Mouse (Mus musculus) E14TG2a.4 (cell line): ENCODE data around the gene Gm17581.

Experiments used
- H3K27me3 ChIP-seq: 2 replicates; pipeline ENCODE4 v1.6.1; 2014; ENCODE audit warnings: low read length, control low read depth; ENCODE audit not compliant: insufficient read depth
- H3K36me3 ChIP-seq: 2 replicates; pipeline ENCODE4 v1.6.1; 2014; ENCODE audit warnings: low read length, control low read depth; ENCODE audit not compliant: insufficient read depth
- H3K4me1 ChIP-seq: replicated peaks from 2 replicates; pipeline ENCODE4 v1.6.1; 2014; ENCODE audit warnings: low read depth, low read length, control low read depth
- H3K4me3 ChIP-seq: replicated peaks from 2 replicates; pipeline ENCODE4 v1.5.1; 2014; ENCODE audit warnings: mild to moderate bottlenecking, low read length
- H3K9me3 ChIP-seq: 2 replicates; pipeline ENCODE4 v1.6.1; 2014; ENCODE audit warnings: low read length, control low read depth
- CTCF ChIP-seq: conservative IDR thresholded peaks from 2 replicates; pipeline ENCODE4 v1.5.1; 2014; ENCODE audit warnings: low read length
- NANOG ChIP-seq: IDR thresholded peaks from 2 replicates; pipeline ENCODE4 v1.6.1; 2014; ENCODE audit warnings: borderline replicate concordance, low read length, mixed read lengths
- POU5F1 ChIP-seq: IDR thresholded peaks from 2 replicates; pipeline ENCODE4 v1.6.1; 2014; ENCODE audit warnings: low read length, borderline replicate concordance

Gene Gm17581

DNA sequence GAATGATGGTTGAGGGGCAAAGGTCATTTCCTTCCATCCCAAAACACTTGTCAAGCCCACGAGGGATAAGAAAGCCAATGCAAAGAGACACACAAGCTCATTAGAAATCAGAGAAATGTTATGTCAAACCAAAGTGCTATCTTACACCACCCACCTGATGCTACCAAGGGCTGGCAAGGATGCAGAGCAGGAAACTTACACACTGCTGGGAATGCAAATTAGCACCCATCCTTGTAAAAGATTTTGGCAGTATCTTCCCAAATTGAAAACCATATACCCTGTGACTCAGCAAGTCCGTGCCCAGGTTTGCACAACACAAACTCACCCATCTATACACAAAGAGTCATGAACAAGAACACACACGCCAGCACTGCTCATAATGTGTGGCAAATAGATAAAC, 9.8 kb upstream of the Gm17581 start:
- TF ChIP-seq POU5F1 (no peak), NANOG (no peak), CTCF (no peak)
- Histone ChIP-seq H3K27me3 (no peaks in the 10 kb centered on the region; the same call in 1 of the 2 replicates), H3K4me3 (no peak overlapping the region), H3K9me3 (no peaks in the 10 kb centered on the region), H3K4me1 (peaks cover 16% of the 10 kb centered on the region), H3K36me3 (no peaks in the 10 kb centered on the region)

DNA sequence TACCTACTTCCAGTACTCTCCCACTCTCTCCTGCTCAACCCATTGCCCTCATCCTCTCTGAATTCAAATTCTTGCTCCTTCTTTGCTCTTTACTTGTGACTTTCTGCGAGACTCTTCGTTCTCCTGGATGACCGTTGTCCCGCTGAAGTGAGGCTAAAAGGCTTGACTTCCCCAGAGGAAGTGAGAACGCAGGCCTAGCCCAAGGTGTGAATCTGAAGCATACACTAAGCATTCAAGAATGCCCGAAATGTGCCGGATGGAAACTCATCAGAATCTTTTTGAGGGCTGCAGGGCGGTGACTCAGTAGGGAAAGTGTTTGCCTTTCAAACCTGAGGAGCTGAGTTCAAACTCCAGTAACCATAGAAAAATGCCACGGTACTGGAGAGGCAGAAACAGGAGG, 7.7 kb upstream of the Gm17581 start:
- Histone ChIP-seq H3K4me1 (peaks cover 30% of the 10 kb centered on the region), H3K9me3 (no peaks in the 10 kb centered on the region), H3K4me3 (peak overlapping the region; percentile 56), H3K36me3 (no peaks in the 10 kb centered on the region), H3K27me3 (no peaks in the 10 kb centered on the region; the same call in 1 of the 2 replicates)
- TF ChIP-seq CTCF, result no peak
- no peak for TF ChIP-seq NANOG
- no peak for TF ChIP-seq POU5F1

DNA sequence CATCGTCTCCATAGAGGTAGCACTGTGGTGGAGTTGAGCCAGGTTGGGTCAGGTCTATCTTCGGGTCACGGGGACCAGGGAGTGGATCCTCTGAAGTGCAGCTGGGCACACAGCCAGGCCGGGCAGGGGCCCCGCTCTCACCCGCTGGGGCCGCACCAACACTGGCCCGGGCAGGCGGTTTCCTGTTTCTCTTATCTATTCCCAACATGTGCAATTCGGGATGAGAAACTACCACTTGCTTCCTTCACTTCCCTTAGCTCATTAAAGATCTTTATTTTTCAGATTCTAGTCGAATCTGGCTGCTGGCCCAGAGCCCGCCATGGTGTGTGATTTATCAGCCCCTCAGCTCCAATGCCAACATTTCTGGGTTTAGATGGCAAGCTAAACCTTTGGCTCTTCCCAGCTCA, 7.3 kb upstream of the Gm17581 start:
- H3K4me1 ChIP-seq, result peaks cover 34% of the 10 kb centered on the region
- H3K4me3 ChIP-seq, result peak overlapping the region; percentile 56
- no peaks in the 10 kb centered on the region for H3K36me3 ChIP-seq
- H3K27me3 ChIP-seq, result no peaks in the 10 kb centered on the region; the same call in 1 of the 2 replicates
- no peak for TF ChIP-seq POU5F1
- no peak for TF ChIP-seq CTCF
- TF ChIP-seq NANOG, result no peak
- H3K9me3 ChIP-seq, result no peaks in the 10 kb centered on the region

DNA sequence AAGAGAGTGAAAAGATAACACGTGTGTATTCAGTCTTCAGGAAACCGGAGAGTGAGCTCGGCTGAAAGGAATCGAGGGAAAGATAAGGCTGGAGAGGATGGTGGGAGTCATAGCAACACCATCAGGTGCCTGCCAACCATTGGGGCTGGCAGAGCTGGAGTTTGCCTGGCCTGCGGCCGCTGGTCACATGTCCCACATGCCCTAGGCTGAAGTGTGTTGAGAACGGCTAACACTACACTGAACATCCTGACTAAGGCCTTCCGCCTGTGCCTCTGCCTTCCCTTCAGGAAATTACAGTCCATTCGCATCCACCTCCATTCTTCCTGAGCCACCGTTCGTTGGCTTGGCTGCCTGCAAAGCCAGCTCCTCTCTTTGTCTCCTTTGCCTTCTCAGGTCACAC, 6.5 kb upstream of the Gm17581 start:
- H3K36me3 ChIP-seq, result no peaks in the 10 kb centered on the region
- no peaks in the 10 kb centered on the region for H3K9me3 ChIP-seq
- no peaks in the 10 kb centered on the region; the same call in 1 of the 2 replicates for H3K27me3 ChIP-seq
- H3K4me3 ChIP-seq, result peak overlapping the region; percentile 54
- H3K4me1 ChIP-seq, result peaks cover 41% of the 10 kb centered on the region
- TF ChIP-seq NANOG, result no peak
- no peak for TF ChIP-seq CTCF
- TF ChIP-seq POU5F1, result no peak

DNA sequence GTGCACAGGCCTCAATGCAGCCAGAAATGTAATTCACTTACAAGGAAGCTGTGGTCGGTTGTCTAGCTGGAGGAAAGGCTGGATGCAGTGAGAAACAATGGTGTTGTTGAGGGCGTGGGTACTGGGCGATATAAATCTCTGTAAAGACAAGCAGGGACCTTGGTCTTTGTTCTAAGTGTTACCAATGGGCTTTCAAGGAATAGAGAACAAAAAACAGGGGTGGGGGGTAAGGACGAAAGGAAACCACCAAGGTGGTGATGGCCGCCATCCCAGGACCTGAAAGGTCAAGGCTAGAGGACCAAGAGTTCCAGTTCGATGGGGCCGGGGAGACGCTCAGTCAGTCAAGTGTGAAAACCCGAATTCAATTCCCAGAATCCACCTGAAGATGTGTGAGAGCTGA, 2.1 kb upstream of the Gm17581 start:
- no peak for TF ChIP-seq POU5F1
- peak; percentile 40; the same call in 1 of the 2 replicates for TF ChIP-seq NANOG
- H3K9me3 ChIP-seq, result no peaks in the 10 kb centered on the region
- 0 out of 2 replicates have a peak overlapping the region, but pooled peaks have one; percentile 26 for H3K4me3 ChIP-seq
- no peaks in the 10 kb centered on the region for H3K27me3 ChIP-seq
- H3K36me3 ChIP-seq, result no peaks in the 10 kb centered on the region
- H3K4me1 ChIP-seq, result peaks cover 44% of the 10 kb centered on the region

DNA sequence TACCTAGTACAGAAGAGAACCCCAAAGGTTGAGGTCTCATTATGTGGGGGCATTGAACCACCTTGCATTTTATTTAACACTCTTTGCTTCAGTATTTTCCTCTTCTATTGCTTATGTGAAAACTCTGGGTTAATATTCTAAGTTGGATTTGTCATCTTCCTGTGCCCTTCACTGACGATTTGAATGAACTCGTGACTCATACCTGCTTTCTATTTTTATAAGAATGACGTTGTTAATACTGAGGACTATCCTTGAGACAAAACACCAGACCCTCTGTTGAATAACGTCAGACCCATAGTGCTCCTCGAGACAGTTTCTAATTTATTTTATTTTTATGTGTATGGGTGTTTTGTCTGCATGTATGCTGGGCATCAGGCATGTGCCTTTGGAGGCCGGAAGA, 1.3 kb upstream of the Gm17581 start:
- H3K27me3 ChIP-seq, result no peaks in the 10 kb centered on the region
- TF ChIP-seq POU5F1 (no peak), CTCF (no peak), NANOG (no peak)
- H3K4me3 ChIP-seq, result no peak overlapping the region
- H3K4me1 ChIP-seq, result peaks cover 36% of the 10 kb centered on the region
- H3K36me3 ChIP-seq, result no peaks in the 10 kb centered on the region
- no peaks in the 10 kb centered on the region for H3K9me3 ChIP-seq

DNA sequence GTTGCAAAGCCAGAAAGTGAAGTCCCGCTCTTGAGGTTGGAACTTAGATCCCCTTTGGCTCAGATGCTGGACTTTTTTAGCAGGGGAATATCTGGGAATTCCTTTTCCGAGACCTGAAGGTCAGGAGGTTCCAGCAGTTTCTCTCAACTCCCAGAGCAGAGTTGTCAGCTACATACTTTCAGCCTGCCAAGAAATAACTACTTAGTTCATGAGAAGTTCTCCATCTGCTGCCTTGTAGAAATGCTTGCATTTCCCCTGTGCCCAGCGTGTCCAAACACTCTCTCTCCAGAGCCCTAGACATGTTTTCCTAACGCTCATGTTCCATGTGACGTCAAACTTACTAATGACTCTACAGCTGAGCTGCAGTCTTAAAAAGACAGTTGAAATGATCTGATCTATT, 586 bp downstream of the Gm17581 start:
- TF ChIP-seq POU5F1, result no peak
- TF ChIP-seq CTCF, result no peak
- no peak for TF ChIP-seq NANOG
- Histone ChIP-seq H3K27me3 (no peaks in the 10 kb centered on the region), H3K36me3 (no peaks in the 10 kb centered on the region), H3K4me1 (peaks cover 35% of the 10 kb centered on the region), H3K4me3 (no peak overlapping the region), H3K9me3 (no peaks in the 10 kb centered on the region)

DNA sequence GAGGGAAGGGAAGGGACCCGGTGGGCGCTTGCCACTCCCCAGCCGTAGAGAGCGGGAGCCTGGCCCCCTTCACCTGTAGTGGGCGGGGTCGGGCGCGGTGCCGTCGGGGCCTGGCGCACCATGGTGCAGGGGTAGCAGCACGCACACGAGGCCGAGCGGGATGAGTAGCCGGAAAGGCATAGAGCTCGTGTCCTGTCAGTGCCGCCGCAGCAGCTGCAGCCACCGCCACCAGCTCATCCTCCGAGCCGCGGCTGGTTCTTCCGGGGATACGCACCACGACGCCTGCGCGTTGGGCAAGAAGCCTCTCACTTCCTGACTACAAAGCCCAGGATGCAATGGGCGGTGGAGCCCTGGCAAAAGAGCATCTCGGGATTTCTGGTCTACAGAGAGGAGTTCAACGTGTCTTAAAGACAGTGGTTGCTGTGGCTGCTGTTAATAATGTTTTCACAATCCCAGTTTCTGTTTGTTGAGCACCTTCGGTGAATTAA, 6.5 kb downstream of the Gm17581 start, which contains the start of gene Edem2:
Edem2 (minus strand) TSS at position 318 of the 488 bp plus-strand sequence.
- TF ChIP-seq POU5F1, result no peak
- no peak for TF ChIP-seq NANOG
- TF ChIP-seq CTCF, result no peak
- H3K4me1 ChIP-seq, result peaks cover 16% of the 10 kb centered on the region

DNA sequence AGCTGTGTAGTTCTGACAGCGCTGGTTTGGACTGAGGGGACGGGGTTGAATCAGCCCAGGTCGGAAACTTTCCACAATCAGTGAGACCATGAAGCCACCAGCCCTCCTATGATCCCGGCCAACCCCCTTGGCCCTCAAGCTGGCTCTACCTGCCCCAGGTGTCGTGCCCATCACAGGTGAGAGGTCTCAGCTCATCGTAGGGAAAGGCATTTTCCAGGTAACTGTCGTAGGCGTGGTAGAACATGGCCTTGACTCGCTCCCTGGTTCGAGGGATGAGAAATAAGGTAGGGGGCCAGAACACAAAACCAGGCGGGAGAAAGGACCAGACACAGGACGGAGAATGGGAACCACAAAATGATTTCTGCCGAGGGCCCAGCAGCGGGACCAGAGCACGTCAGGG, 6.9 kb downstream of the Gm17581 start:
- Histone ChIP-seq H3K9me3 (no peaks in the 10 kb centered on the region), H3K27me3 (no peaks in the 10 kb centered on the region), H3K4me3 (peak overlapping the region; percentile 94), H3K4me1 (peaks cover 16% of the 10 kb centered on the region), H3K36me3 (peaks cover 19% of the 10 kb centered on the region; the same call in 1 of the 2 replicates)
- no peak for TF ChIP-seq POU5F1
- no peak for TF ChIP-seq CTCF
- TF ChIP-seq NANOG, result no peak

More for the DNA sequence above, 6.5 kb downstream of the Gm17581 start, which contains the start of gene Edem2:
- no peaks in the 10 kb centered on the region for H3K9me3 ChIP-seq
- peaks cover 16% of the 10 kb centered on the region; the same call in 1 of the 2 replicates for H3K36me3 ChIP-seq
- H3K4me3 ChIP-seq, result peak within 1 kb of the TSS; percentile 94
- no peaks in the 10 kb centered on the region for H3K27me3 ChIP-seq
